Mouse (Mus musculus) CH12.LX (cell line): ENCODE measurements at regions not wholly inside any gene's neighbourhood (a gene's known extent, or its start where the extent isn't known, plus 50 kb on each side); places are given as distances from the start of the nearest gene placed in this dataset.

Experiments
- CTCF ChIP-seq, 2 experiments: IDR thresholded peaks in 1 of 2; conservative IDR thresholded peaks in 1 of 2; 2 replicates each; pipeline ENCODE4 v1.5.1; 2011 to 2012; ENCODE audit warnings: low read depth in 2 of 2, low read length in 2 of 2, improper control_type of control experiment in 1 of 2, inconsistent platforms in 1 of 2, mild to moderate bottlenecking in 1 of 2, moderate library complexity in 1 of 2
- ELF1 ChIP-seq: IDR thresholded peaks from 2 replicates; pipeline ENCODE4 v1.6.1; 2014; ENCODE audit warnings: low read depth, mild to moderate bottlenecking, inconsistent platforms, low read length, improper control_type of control experiment
- IRF4 ChIP-seq: IDR thresholded peaks from 2 replicates; pipeline ENCODE4 v1.6.1; 2014; ENCODE audit warnings: low read depth, mild to moderate bottlenecking, inconsistent platforms, low read length, improper control_type of control experiment
- NELFE ChIP-seq: IDR thresholded peaks from 2 replicates; pipeline ENCODE4 v1.6.1; 2011; ENCODE audit warnings: low read depth, low read length, improper control_type of control experiment
- POLR2A ChIP-seq: IDR thresholded peaks from 2 replicates; pipeline ENCODE4 v1.6.1; 2011; ENCODE audit warnings: low read depth, mild to moderate bottlenecking, improper control_type of control experiment, low read length
- RAD21 ChIP-seq: IDR thresholded peaks from 2 replicates; pipeline ENCODE4 v1.6.1; 2011; ENCODE audit warnings: low read depth, mild to moderate bottlenecking, low read length, improper control_type of control experiment, moderate library complexity
- TCF12 ChIP-seq: IDR thresholded peaks from 2 replicates; pipeline ENCODE4 v1.6.1; 2014; ENCODE audit warnings: low read depth, mild to moderate bottlenecking, inconsistent platforms, low read length, improper control_type of control experiment
- UBTF ChIP-seq: IDR thresholded peaks from 2 replicates; pipeline ENCODE4 v1.6.1; 2012; ENCODE audit warnings: low read depth, mild to moderate bottlenecking, inconsistent platforms, low read length, improper control_type of control experiment, moderate library complexity
- USF2 ChIP-seq: conservative IDR thresholded peaks from 2 replicates; pipeline ENCODE4 v1.6.1; 2011; ENCODE audit warnings: low read depth, low read length, improper control_type of control experiment
- ZC3H11A ChIP-seq: IDR thresholded peaks from 2 replicates; pipeline ENCODE4 v1.6.1; 2012; ENCODE audit warnings: low read depth, mild to moderate bottlenecking, inconsistent platforms, low read length, improper control_type of control experiment
- ZKSCAN1 ChIP-seq: IDR thresholded peaks from 2 replicates; pipeline ENCODE4 v1.6.1; 2012; ENCODE audit warnings: low read depth, inconsistent platforms, low read length, improper control_type of control experiment, borderline replicate concordance

GRCm38 (mm10) chr3:57223773-57224172 is 78.0 kb downstream of the Tm4sf1 start:
- TF ChIP-seq IRF4 (no peak), USF2 (no peak), RAD21 (no peak), ELF1 (no peak), NELFE (no peak), UBTF (no peak), CTCF (conservative IDR thresholded peaks at IDR 0.05 in 1 of 2, IDR thresholded peaks at IDR 0.05 in 1 of 2; ENCODE audit: low read depth in 2 of 2, low read length in 2 of 2) (no peak), ZKSCAN1 (no peak), POLR2A (no peak), TCF12 (no peak), ZC3H11A (no peak)
